Mouse (Mus musculus) kidney, adult 9 months (tissue): ENCODE results near the gene Lfng.

Source experiments
- DNase-seq: peaks from one replicate; pipeline ENCODE4 v3.0.0; 2022

Gene Lfng

GRCm38 (mm10) chr5:140616691-140617090 is 9.6 kb downstream of the Lfng start:
- no peak for DNase-seq

- no peak for DNase-seq
Observed at GRCm38 (mm10) chr5:140617714-140618113, 10.6 kb downstream of the Lfng start.

- DNase-seq = peak; percentile 74
Observed at GRCm38 (mm10) chr5:140619151-140619771, 12.1 kb downstream of the Lfng start.

- DNase-seq = no peak
Observed at GRCm38 (mm10) chr5:140619895-140620736, 13.0 kb downstream of the Lfng start.

GRCm38 (mm10) chr5:140621092-140621491 is 14.0 kb downstream of the Lfng start:
- DNase-seq = no peak

- no peak for DNase-seq
Observed at GRCm38 (mm10) chr5:140621517-140621916, 14.4 kb downstream of the Lfng start.

GRCm38 (mm10) chr5:140622978-140623670 is 16.0 kb downstream of the Lfng start:
- no peak for DNase-seq

- DNase-seq = no peak
Observed at GRCm38 (mm10) chr5:140623791-140624190, 16.7 kb downstream of the Lfng start.

- DNase-seq = no peak
Observed at GRCm38 (mm10) chr5:140624238-140624637, 17.1 kb downstream of the Lfng start.

- DNase-seq = no peak
Observed at GRCm38 (mm10) chr5:140624961-140625360, 17.8 kb downstream of the Lfng start.

- DNase-seq = no peak
Observed at GRCm38 (mm10) chr5:140627580-140627979, 20.5 kb downstream of the Lfng start.

GRCm38 (mm10) chr5:140628995-140629394 is 21.9 kb downstream of the Lfng start:
- DNase-seq = no peak

- DNase-seq = no peak
Observed at GRCm38 (mm10) chr5:140633432-140633831, 26.3 kb downstream of the Lfng start.

- no peak for DNase-seq
Observed at GRCm38 (mm10) chr5:140634798-140635722, 27.9 kb downstream of the Lfng start.

- peak; percentile 58 for DNase-seq
Observed at GRCm38 (mm10) chr5:140636316-140637057, 29.4 kb downstream of the Lfng start.

GRCm38 (mm10) chr5:140637058-140637410 is 29.9 kb downstream of the Lfng start:
- no peak for DNase-seq

GRCm38 (mm10) chr5:140637989-140638388 is 30.9 kb downstream of the Lfng start:
- DNase-seq = no peak

- DNase-seq = no peak
Observed at GRCm38 (mm10) chr5:140638484-140638883, 31.4 kb downstream of the Lfng start.

GRCm38 (mm10) chr5:140639312-140639711 is 32.2 kb downstream of the Lfng start:
- no peak for DNase-seq

- no peak for DNase-seq
Observed at GRCm38 (mm10) chr5:140639871-140640270, 32.8 kb downstream of the Lfng start.

- DNase-seq = no peak
Observed at GRCm38 (mm10) chr5:140640812-140641211, 33.7 kb downstream of the Lfng start.
